Mouse (Mus musculus) adrenal gland, adult 10 weeks (tissue): ENCODE measurements around the gene Map3k5. TPM values are rescaled to one million over a fixed set of nuclear protein-coding genes. Genes with fewer than 3 reads are reported as not detected.

Experiments used
- polyA plus RNA-seq: library from polyadenylated mRNA; stranded (reverse); fragments of 350-450 nt; fragmentation: Illumina TruSeq; extraction: RNeasy Lipid Tissue Mini Kit (QIAGEN cat#74804); gene quantifications from one replicate; pipeline ENCODE4 v1.2.3, GENCODE M21; 2014; ENCODE audit warnings: low read depth, low replicate concordance

The Map3k5 gene
- 15.4 TPM for polyA plus RNA-seq

DNA sequence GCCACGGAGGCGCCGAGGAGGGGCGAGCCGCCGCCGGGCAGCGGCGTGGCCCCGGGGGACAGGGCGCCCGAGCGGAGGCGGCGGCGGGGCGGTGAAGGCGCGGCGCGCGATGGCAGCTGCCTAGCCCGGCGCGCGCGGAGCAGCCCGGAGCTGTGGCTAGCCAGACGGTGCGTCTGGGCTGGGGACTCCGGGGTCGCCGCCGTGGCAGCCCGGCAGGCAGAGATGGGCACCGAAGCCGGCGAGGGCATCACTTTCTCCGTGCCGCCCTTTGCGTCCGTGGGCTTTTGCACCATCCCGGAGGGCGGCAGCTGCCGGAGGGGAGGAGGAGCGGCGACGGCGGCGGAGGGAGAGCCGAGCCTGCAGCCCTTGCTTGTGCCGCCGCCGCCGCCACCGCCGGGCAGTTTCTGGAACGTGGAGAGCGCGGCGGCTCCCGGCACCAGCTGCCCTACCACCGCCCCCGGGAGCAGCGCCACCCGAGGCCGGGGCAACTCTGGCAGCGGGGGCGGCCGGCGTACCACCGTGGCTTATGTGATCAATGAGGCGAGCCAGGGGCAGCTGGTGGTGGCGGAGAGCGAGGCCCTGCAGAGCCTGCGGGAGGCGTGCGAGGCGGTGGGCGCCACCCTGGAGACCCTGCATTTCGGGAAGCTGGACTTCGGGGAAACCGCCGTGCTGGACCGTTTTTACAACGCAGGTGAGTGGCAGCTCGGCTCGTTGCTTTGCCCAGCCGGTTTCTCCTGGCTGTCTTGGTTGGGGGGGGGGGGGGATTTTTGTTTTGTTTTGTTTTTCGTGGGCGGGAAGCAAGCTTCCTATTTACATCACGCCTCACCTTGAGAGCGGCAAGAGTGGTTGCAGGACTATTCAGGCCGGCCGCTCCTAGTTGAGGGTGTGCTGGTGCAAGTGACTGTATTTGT lies at the start of gene Map3k5:
Gene Map3k5 (plus strand): TSS at position 89 of the 911 bp plus-strand sequence.

DNA sequence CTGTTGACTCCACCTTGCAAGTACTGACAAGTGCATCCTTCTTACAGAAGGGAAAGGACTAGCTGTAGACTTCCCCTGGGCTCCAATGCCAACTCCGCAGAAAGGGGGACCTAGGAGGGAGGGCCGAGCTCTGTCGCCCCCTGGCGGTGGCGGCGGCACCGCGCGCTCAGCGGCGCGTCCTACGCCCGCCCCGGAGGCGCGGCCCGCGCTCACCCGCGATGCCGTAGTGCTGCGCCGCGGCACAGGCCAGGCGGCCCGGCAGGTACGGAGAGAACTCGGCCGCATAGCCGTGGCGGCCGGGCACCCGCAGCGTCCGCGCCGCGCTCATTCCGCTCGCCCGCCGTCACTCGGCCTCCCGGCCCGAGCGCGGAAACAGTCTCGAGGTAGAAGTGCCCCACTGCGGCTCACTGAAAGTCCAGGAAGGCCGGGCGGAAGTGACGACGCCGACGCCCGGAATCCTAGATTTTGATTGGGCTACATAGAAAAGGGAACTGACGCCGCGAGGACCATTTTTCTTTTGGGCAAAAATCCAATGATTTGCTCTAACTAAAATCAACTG lies 26.9 kb upstream of the Map3k5 start, which contains the start of gene Pex7:
Gene Pex7 (minus strand): TSS at position 444 of the 559 bp plus-strand sequence.

DNA sequence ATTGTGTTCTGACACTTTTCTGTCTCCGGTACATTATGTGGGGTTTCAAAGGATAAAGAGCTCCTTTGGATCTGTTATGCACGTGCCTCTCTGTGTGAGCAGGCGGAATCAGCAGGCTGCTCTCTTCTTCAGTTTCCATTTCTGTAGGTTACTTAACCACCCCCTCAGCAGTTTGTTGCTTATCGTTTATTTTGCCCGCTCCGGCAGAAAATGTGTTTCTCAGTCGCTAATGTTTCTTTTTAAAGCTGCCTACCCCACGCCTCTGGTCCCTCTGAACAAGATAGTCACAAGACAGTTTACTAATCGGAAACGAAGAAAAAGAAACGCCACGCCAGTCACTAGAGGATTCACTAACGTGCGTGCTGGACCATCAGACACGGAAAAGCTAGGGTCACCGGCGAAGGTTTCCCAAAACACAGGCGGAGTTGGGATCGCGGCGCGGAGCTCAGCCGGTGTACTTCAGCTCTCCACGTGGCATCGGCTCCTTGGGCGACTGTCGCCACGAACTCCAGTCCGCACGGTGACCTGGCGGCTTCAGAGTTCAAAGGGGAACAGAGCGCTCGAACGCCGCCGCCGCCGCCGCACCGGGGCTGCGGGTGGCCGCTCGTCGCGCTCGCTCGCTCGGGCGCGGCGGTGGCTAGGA lies 214.0 kb downstream of the Map3k5 start, which contains the start of gene Map7:
Gene Map7 (plus strand): TSS at position 342 of the 643 bp plus-strand sequence.

Other genes with a start within 250 kb of the Map3k5 start
- 5.9 TPM for gene Il20ra, start 221.9 kb upstream of the Map3k5 start, polyA plus RNA-seq
- 28.1 TPM for gene Slc35d3, start 83.0 kb upstream of the Map3k5 start, polyA plus RNA-seq
- 30.7 TPM for gene Pex7, start 26.8 kb upstream of the Map3k5 start, polyA plus RNA-seq
- 13.1 TPM for gene Map7, start 214.0 kb downstream of the Map3k5 start, polyA plus RNA-seq